ENCODE assay signal across 26 mouse cellular contexts in genomic region chr7:125214036-125214435, GRCm38 (mm10).
"Had no signal": no experiment of that assay in that cellular context is flagged by ENCODE, and none has a peak within 500 bp of the region (broad histone marks: within the 10 kb centered on the region; RNA-seq: fewer than 3 reads in every experiment).

No protein-coding gene starts in this region.

- H3K27me3 ChIP-seq: embryonic facial prominence, embryonic 12.5 days; embryonic facial prominence, embryonic 13.5 days; embryonic facial prominence, embryonic 15.5 days; forebrain, embryonic 12.5 days; forebrain, embryonic 13.5 days; forebrain, embryonic 15.5 days had no signal

- H3K4me3 ChIP-seq: embryonic facial prominence, embryonic 10.5 days; embryonic facial prominence, embryonic 12.5 days; embryonic facial prominence, embryonic 13.5 days; embryonic facial prominence, embryonic 15.5 days; erythroblast, embryonic 14.5 days; forebrain, embryonic 10.5 days; forebrain, embryonic 12.5 days; forebrain, embryonic 13.5 days; forebrain, embryonic 15.5 days; gastrocnemius, adult 2 months; heart, adult 2 months had no signal

- H3K9me3 ChIP-seq: embryonic facial prominence, embryonic 10.5 days; embryonic facial prominence, embryonic 12.5 days; embryonic facial prominence, embryonic 13.5 days; embryonic facial prominence, embryonic 15.5 days; forebrain, embryonic 10.5 days; forebrain, embryonic 12.5 days; forebrain, embryonic 13.5 days; forebrain, embryonic 15.5 days had no signal

- H3K4me1 ChIP-seq: forebrain, embryonic 12.5 days; forebrain, embryonic 13.5 days; forebrain, embryonic 15.5 days had no signal

- H3K36me3 ChIP-seq: embryonic facial prominence, embryonic 10.5 days; embryonic facial prominence, embryonic 12.5 days; embryonic facial prominence, embryonic 13.5 days; embryonic facial prominence, embryonic 15.5 days; forebrain, embryonic 10.5 days; forebrain, embryonic 12.5 days; forebrain, embryonic 15.5 days had no signal

- DNase-seq: cerebellum, adult 2 months; cerebellum, adult 8-10 months; cerebellum, adult 9-10 months; cerebellum, adult 9-11 months; cerebellum, postnatal 10 days; cerebellum, postnatal 14 days; cerebellum, postnatal 25 days; cerebellum, postnatal 36 days; embryo, embryonic 11 days; forebrain, postnatal 0 days; gastrocnemius, adult 2 months; gastrocnemius, postnatal 10 days; gastrocnemius, postnatal 14 days; gastrocnemius, postnatal 25 days; gastrocnemius, postnatal 36 days; heart, adult 18-20 months; heart, adult 2 months had no signal

- H3K27ac ChIP-seq: embryonic facial prominence, embryonic 10.5 days; embryonic facial prominence, embryonic 12.5 days; embryonic facial prominence, embryonic 13.5 days; embryonic facial prominence, embryonic 15.5 days; forebrain, embryonic 10.5 days; forebrain, embryonic 12.5 days; forebrain, embryonic 13.5 days; forebrain, embryonic 15.5 days; gastrocnemius, adult 2 months; heart, adult 2 months had no signal
